Mouse (Mus musculus): ENCODE results near the gene Bbs12. TPM values are rescaled to one million over a fixed set of nuclear protein-coding genes. Genes with fewer than 3 reads are reported as not detected.

Bbs12 gene
- polyA plus RNA-seq, 1 experiment = 1.9 TPM

- no peak overlapping the region for H3K4me3 ChIP-seq (replicated peaks; ENCODE audit: insufficient read depth, low read depth, low read length)
- no peaks in the 10 kb centered on the region for H3K27me3 ChIP-seq (ENCODE audit: control insufficient read depth, insufficient read depth, low read length)
- no peak for TF ChIP-seq POLR2A (IDR thresholded peaks at IDR 0.05; ENCODE audit: borderline replicate concordance, insufficient read depth, low read length)
- no peak for TF ChIP-seq CTCF (IDR thresholded peaks at IDR 0.05; ENCODE audit: borderline replicate concordance, insufficient read depth, low read depth, low read length)
- no peak for DNase-seq
- H3K27ac ChIP-seq (ENCODE audit: insufficient read depth, low read length) = no peak overlapping the region
- 43% methylated on average over 11 of the region's 11 CpGs for WGBS
- H3K4me1 ChIP-seq (ENCODE audit: control insufficient read depth, insufficient read depth, low read length) = no peaks in the 10 kb centered on the region
Observed at GRCm38 (mm10) chr3:37282299-37282922, 29.9 kb upstream of the Bbs12 start.

- no peak for DNase-seq
- Histone ChIP-seq H3K4me3 (replicated peaks; ENCODE audit: insufficient read depth, low read depth, low read length) (no peak overlapping the region), H3K4me1 (ENCODE audit: control insufficient read depth, insufficient read depth, low read length) (no peaks in the 10 kb centered on the region), H3K27ac (ENCODE audit: insufficient read depth, low read length) (no peak overlapping the region), H3K27me3 (ENCODE audit: control insufficient read depth, insufficient read depth, low read length) (no peaks in the 10 kb centered on the region; the same call in 1 of the 2 replicates)
- WGBS = 85% methylated on average over 4 of the region's 4 CpGs
- no peak for TF ChIP-seq POLR2A (IDR thresholded peaks at IDR 0.05; ENCODE audit: borderline replicate concordance, insufficient read depth, low read length)
- TF ChIP-seq CTCF (IDR thresholded peaks at IDR 0.05; ENCODE audit: borderline replicate concordance, insufficient read depth, low read depth, low read length) = no peak
Observed at GRCm38 (mm10) chr3:37283234-37283633, 29.1 kb upstream of the Bbs12 start.

GRCm38 (mm10) chr3:37289237-37289636 is 23.1 kb upstream of the Bbs12 start:
- Histone ChIP-seq H3K4me3 (replicated peaks; ENCODE audit: insufficient read depth, low read depth, low read length) (no peak overlapping the region), H3K27me3 (ENCODE audit: control insufficient read depth, insufficient read depth, low read length) (no peaks in the 10 kb centered on the region; the same call in 1 of the 2 replicates), H3K4me1 (ENCODE audit: control insufficient read depth, insufficient read depth, low read length) (no peaks in the 10 kb centered on the region), H3K27ac (ENCODE audit: insufficient read depth, low read length) (no peak overlapping the region)
- TF ChIP-seq CTCF (IDR thresholded peaks at IDR 0.05; ENCODE audit: borderline replicate concordance, insufficient read depth, low read depth, low read length) (no peak), POLR2A (IDR thresholded peaks at IDR 0.05; ENCODE audit: borderline replicate concordance, insufficient read depth, low read length) (no peak)
- DNase-seq = no peak
- 96% methylated on average over 2 of the region's 2 CpGs for WGBS

- no peak for DNase-seq
- TF ChIP-seq POLR2A (IDR thresholded peaks at IDR 0.05; ENCODE audit: borderline replicate concordance, insufficient read depth, low read length) = no peak
- no peak for TF ChIP-seq CTCF (IDR thresholded peaks at IDR 0.05; ENCODE audit: borderline replicate concordance, insufficient read depth, low read depth, low read length)
- 24% methylated on average over 7 of the region's 7 CpGs for WGBS
- Histone ChIP-seq H3K4me3 (replicated peaks; ENCODE audit: insufficient read depth, low read depth, low read length) (no peak overlapping the region), H3K27ac (ENCODE audit: insufficient read depth, low read length) (no peak overlapping the region), H3K4me1 (ENCODE audit: control insufficient read depth, insufficient read depth, low read length) (no peaks in the 10 kb centered on the region), H3K27me3 (ENCODE audit: control insufficient read depth, insufficient read depth, low read length) (no peaks in the 10 kb centered on the region; the same call in 1 of the 2 replicates)
Observed at GRCm38 (mm10) chr3:37290881-37291541, 21.3 kb upstream of the Bbs12 start.

- 79% methylated on average over 2 of the region's 2 CpGs for WGBS
- DNase-seq = no peak
- TF ChIP-seq CTCF (IDR thresholded peaks at IDR 0.05; ENCODE audit: borderline replicate concordance, insufficient read depth, low read depth, low read length) (no peak), POLR2A (IDR thresholded peaks at IDR 0.05; ENCODE audit: borderline replicate concordance, insufficient read depth, low read length) (no peak)
- Histone ChIP-seq H3K27ac (ENCODE audit: insufficient read depth, low read length) (no peak overlapping the region), H3K27me3 (ENCODE audit: control insufficient read depth, insufficient read depth, low read length) (no peaks in the 10 kb centered on the region; the same call in 1 of the 2 replicates), H3K4me1 (ENCODE audit: control insufficient read depth, insufficient read depth, low read length) (no peaks in the 10 kb centered on the region), H3K4me3 (replicated peaks; ENCODE audit: insufficient read depth, low read depth, low read length) (no peak overlapping the region)
Observed at GRCm38 (mm10) chr3:37291929-37292328, 20.4 kb upstream of the Bbs12 start.

- no peaks in the 10 kb centered on the region for H3K4me1 ChIP-seq (ENCODE audit: control insufficient read depth, insufficient read depth, low read length)
- TF ChIP-seq POLR2A (IDR thresholded peaks at IDR 0.05; ENCODE audit: borderline replicate concordance, insufficient read depth, low read length) = no peak
- no peak for TF ChIP-seq CTCF (IDR thresholded peaks at IDR 0.05; ENCODE audit: borderline replicate concordance, insufficient read depth, low read depth, low read length)
- WGBS = 80% methylated on average over 2 of the region's 2 CpGs
- no peak for DNase-seq
- H3K4me3 ChIP-seq (replicated peaks; ENCODE audit: insufficient read depth, low read depth, low read length) = no peak overlapping the region
- no peaks in the 10 kb centered on the region; the same call in 1 of the 2 replicates for H3K27me3 ChIP-seq (ENCODE audit: control insufficient read depth, insufficient read depth, low read length)
- H3K27ac ChIP-seq (ENCODE audit: insufficient read depth, low read length) = no peak overlapping the region
Observed at GRCm38 (mm10) chr3:37292654-37293053, 19.7 kb upstream of the Bbs12 start.

- DNase-seq = no peak
- H3K27ac ChIP-seq (ENCODE audit: insufficient read depth, low read length) = no peak overlapping the region
- no peak for TF ChIP-seq POLR2A (IDR thresholded peaks at IDR 0.05; ENCODE audit: borderline replicate concordance, insufficient read depth, low read length)
- TF ChIP-seq CTCF (IDR thresholded peaks at IDR 0.05; ENCODE audit: borderline replicate concordance, insufficient read depth, low read depth, low read length) = no peak
- 67% methylated on average over 3 of the region's 3 CpGs for WGBS
- no peaks in the 10 kb centered on the region for H3K27me3 ChIP-seq (ENCODE audit: control insufficient read depth, insufficient read depth, low read length)
- no peaks in the 10 kb centered on the region for H3K4me1 ChIP-seq (ENCODE audit: control insufficient read depth, insufficient read depth, low read length)
- no peak overlapping the region for H3K4me3 ChIP-seq (replicated peaks; ENCODE audit: insufficient read depth, low read depth, low read length)
Observed at GRCm38 (mm10) chr3:37299470-37299869, 12.9 kb upstream of the Bbs12 start.

GRCm38 (mm10) chr3:37302685-37303084 is 9.7 kb upstream of the Bbs12 start:
- DNase-seq = peak in 1 of 2 experiments; percentile 6
- Histone ChIP-seq H3K4me1 (ENCODE audit: control insufficient read depth, insufficient read depth, low read length) (no peaks in the 10 kb centered on the region), H3K27ac (ENCODE audit: insufficient read depth, low read length) (no peak overlapping the region), H3K4me3 (replicated peaks; ENCODE audit: insufficient read depth, low read depth, low read length) (no peak overlapping the region), H3K27me3 (ENCODE audit: control insufficient read depth, insufficient read depth, low read length) (no peaks in the 10 kb centered on the region)
- peak; percentile 58; the same call in 1 of the 2 replicates for TF ChIP-seq CTCF (IDR thresholded peaks at IDR 0.05; ENCODE audit: borderline replicate concordance, insufficient read depth, low read depth, low read length)
- TF ChIP-seq POLR2A (IDR thresholded peaks at IDR 0.05; ENCODE audit: borderline replicate concordance, insufficient read depth, low read length) = no peak
- WGBS = 38% methylated on average over 12 of the region's 12 CpGs

All from cerebellum, adult 2 months (tissue).